Mouse (Mus musculus) midbrain, embryonic 11.5 days (tissue): ENCODE results near the gene Adamtsl4. TPM values are rescaled to one million over a fixed set of nuclear protein-coding genes. Genes with fewer than 3 reads are reported as not detected.

Experiments
- ATAC-seq: fragments of 200-750 bp; cut with Nextera tagmentation; 2 replicates; pipeline ENCODE4 v1.8.0; 2017; ENCODE audit warnings: moderate TSS enrichment, moderate library complexity; ENCODE audit not compliant: low FRiP score
- DNase-seq: peaks from one replicate; pipeline ENCODE4 v3.0.0; 2015; ENCODE audit warnings: low spot score; ENCODE audit errors: missing footprints
- H3K27ac ChIP-seq: fragments of 300-500 bp; sonication (generic); 2 replicates; pipeline ENCODE4 v1.5.1; 2014; ENCODE audit warnings: low read depth, low read length
- H3K27me3 ChIP-seq: fragments of 300-500 bp; sonication (generic); 2 replicates; pipeline ENCODE4 v1.6.1; 2014; ENCODE audit warnings: mild to moderate bottlenecking, low read length, moderate library complexity, mixed read lengths; ENCODE audit not compliant: control insufficient read depth, insufficient read depth
- H3K36me3 ChIP-seq: fragments of 300-500 bp; sonication (generic); 2 replicates; pipeline ENCODE4 v1.6.1; 2014; ENCODE audit warnings: mild to moderate bottlenecking, low read length, moderate library complexity, mixed read lengths; ENCODE audit not compliant: control insufficient read depth, insufficient read depth
- H3K4me1 ChIP-seq: fragments of 300-500 bp; sonication (generic); 2 replicates; pipeline ENCODE4 v1.6.1; 2014; ENCODE audit warnings: low read length; ENCODE audit not compliant: control insufficient read depth, insufficient read depth
- H3K4me2 ChIP-seq: fragments of 300-500 bp; sonication (generic); 2 replicates; pipeline ENCODE4 v1.6.1; 2014; ENCODE audit warnings: mild to moderate bottlenecking, moderate library complexity
- H3K4me3 ChIP-seq: fragments of 300-500 bp; sonication (generic); 2 replicates; pipeline ENCODE4 v1.5.1; 2014; ENCODE audit warnings: low read depth, low read length
- H3K9ac ChIP-seq: fragments of 300-500 bp; sonication (generic); 2 replicates; pipeline ENCODE4 v1.6.1; 2014; ENCODE audit warnings: low read length
- H3K9me3 ChIP-seq: fragments of 300-500 bp; sonication (generic); 2 replicates; pipeline ENCODE4 v1.6.1; 2016; ENCODE audit warnings: low read length; ENCODE audit not compliant: control insufficient read depth
- WGBS: fragments of 180-500 bp; shearing (Covaris S2); extraction: QIAGEN DNeasy Blood & Tissue Kit; methylation state at CpG from one replicate; pipeline ENCODE4 v1.1.7; 2014; 5-methylcytosine and 5-hydroxymethylcytosine counted together
- microRNA-seq: library from miRNA; unstranded; fragments of <30 nt; microRNA quantifications from one replicate; pipeline ENCODE4, GENCODE M21; 2017
- polyA plus RNA-seq: library from polyadenylated mRNA; unstranded; fragments of >200 nt; fragmentation: Nextera tagmentation; extraction: Ambion mirVana; gene quantifications from 2 replicates; pipeline ENCODE4 v1.2.1, GENCODE M21; 2014

Gene Adamtsl4
- polyA plus RNA-seq, 1 experiment from 2014 or later = 0.52 TPM

DNA sequence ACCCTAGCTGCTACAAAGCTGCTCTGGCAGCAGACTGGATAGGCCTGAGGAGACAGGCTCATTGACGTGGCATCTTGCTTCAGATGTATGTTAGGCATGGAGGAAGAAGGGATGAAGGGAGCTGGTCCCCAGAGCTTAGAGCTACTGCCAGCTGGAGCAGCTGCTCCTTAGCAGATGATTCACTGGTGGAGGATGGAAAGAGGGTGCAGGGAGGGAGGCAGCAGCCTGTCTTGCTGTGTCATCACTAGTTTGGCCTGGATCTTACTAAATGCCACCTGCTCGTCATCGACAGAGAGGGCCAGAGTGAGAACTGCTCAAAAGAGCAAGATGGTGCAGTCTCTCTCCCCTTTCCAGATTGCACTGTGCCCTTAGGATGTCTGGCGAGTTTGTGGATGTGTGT lies 58.0 kb downstream of the Adamtsl4 start:
- Histone ChIP-seq H3K27me3 (no peaks in the 10 kb centered on the region), H3K36me3 (peaks cover 24% of the 10 kb centered on the region; the same call in 1 of the 2 replicates), H3K9me3 (no peaks in the 10 kb centered on the region), H3K27ac (no peak overlapping the region), H3K9ac (no peak overlapping the region), H3K4me1 (peaks cover 6% of the 10 kb centered on the region), H3K4me2 (no peak overlapping the region), H3K4me3 (no peak overlapping the region)
- DNase-seq (peak; percentile 23), ATAC-seq (no peak)
- 89% methylated on average over 4 of the region's 4 CpGs for whole genome bisulfite sequencing

- 95% methylated on average over 5 of the region's 5 CpGs for WGBS
Observed at GRCm38 (mm10) chr3:95627763-95628162, 60.0 kb downstream of the Adamtsl4 start.

More at GRCm38 (mm10) chr3:95627763-95628162, 60.0 kb downstream of the Adamtsl4 start:
- no peak overlapping the region for H3K27ac ChIP-seq
- H3K4me3 ChIP-seq = no peak overlapping the region
- no peak overlapping the region for H3K9ac ChIP-seq
- peaks cover 6% of the 10 kb centered on the region for H3K4me1 ChIP-seq
- H3K36me3 ChIP-seq = peaks cover 21% of the 10 kb centered on the region; the same call in 1 of the 2 replicates
- H3K4me2 ChIP-seq = no peak overlapping the region
- DNase-seq (peak; percentile 49), ATAC-seq (no peak)
- H3K9me3 ChIP-seq = no peaks in the 10 kb centered on the region
- H3K27me3 ChIP-seq = no peaks in the 10 kb centered on the region

Small RNA genes lying within 50 kb of the gene (microRNA-seq; reads per million reads assigned to microRNA genes)
- not detected for gene Mir7014

Other genes with a start within 250 kb of the Adamtsl4 start
- 6.7 and 8.0 TPM in 2 replicates for gene Ctsk, start 188.7 kb downstream of the Adamtsl4 start, polyA plus RNA-seq
- gene Ctss, start 161.1 kb downstream of the Adamtsl4 start, polyA plus RNA-seq = 10.2 TPM in 2 replicates
- not detected in 2 replicates for gene Hormad1, start 128.2 kb downstream of the Adamtsl4 start, polyA plus RNA-seq
- gene Golph3l, start 99.0 kb downstream of the Adamtsl4 start, polyA plus RNA-seq = 41.8 and 45.1 TPM in 2 replicates
- gene Ensa, start 62.9 kb downstream of the Adamtsl4 start, polyA plus RNA-seq = 88.1 and 93.2 TPM in 2 replicates
- 74.1 and 79.9 TPM in 2 replicates for gene Mcl1, start 29.1 kb downstream of the Adamtsl4 start, polyA plus RNA-seq
- gene Ecm1, start 51.7 kb upstream of the Adamtsl4 start, polyA plus RNA-seq = 15.4 and 18.0 TPM in 2 replicates
- gene Tars2, start 72.3 kb upstream of the Adamtsl4 start, polyA plus RNA-seq = 47.9 and 49.6 TPM in 2 replicates
- gene Rprd2, start 130.9 kb upstream of the Adamtsl4 start, polyA plus RNA-seq = 22.4 and 22.9 TPM in 2 replicates
- gene Prpf3, start 168.0 kb upstream of the Adamtsl4 start, polyA plus RNA-seq = 65.3 and 69.6 TPM in 2 replicates
- 343 and 356 TPM in 2 replicates for gene Mrps21, start 183.6 kb upstream of the Adamtsl4 start, polyA plus RNA-seq
- 4.5 and 4.6 TPM in 2 replicates for gene Ciart, start 194.3 kb upstream of the Adamtsl4 start, polyA plus RNA-seq
- gene BC028528, start 204.1 kb upstream of the Adamtsl4 start, polyA plus RNA-seq = 8.5 and 8.9 TPM in 2 replicates
- 32.5 and 34.3 TPM in 2 replicates for gene Aph1a, start 206.1 kb upstream of the Adamtsl4 start, polyA plus RNA-seq
- 32.1 and 33.4 TPM in 2 replicates for gene Car14, start 216.8 kb upstream of the Adamtsl4 start, polyA plus RNA-seq
- gene Anp32e, start 241.3 kb upstream of the Adamtsl4 start, polyA plus RNA-seq = 149 and 151 TPM in 2 replicates